Mouse (Mus musculus) heart, postnatal 0 days (tissue): Measurements from ENCODE around the gene Rsad2. TPM values are rescaled to one million over a fixed set of nuclear protein-coding genes. Genes with fewer than 3 reads are reported as not detected.
"Not testable (repeated sequence)": the region's sequence is repeated elsewhere in the genome, so short reads cannot be mapped to it uniquely, and the experiment has no call there.

Source experiments
- ATAC-seq: fragments of 200-750 bp; cut with Nextera tagmentation; 2 replicates; pipeline ENCODE4 v1.8.0; 2017; ENCODE audit warnings: low read depth, moderate number of reproducible peaks, moderate library complexity; ENCODE audit not compliant: insufficient read depth
- DNase-seq: peaks from one replicate; pipeline ENCODE4 v3.0.0-alpha.2; 2016; ENCODE audit warnings: low spot score
- H3K27ac ChIP-seq: fragments of 300-500 bp; sonication (generic); 2 replicates; pipeline ENCODE4 v1.5.1; 2014; ENCODE audit warnings: low read depth, mild to moderate bottlenecking
- H3K27me3 ChIP-seq: fragments of 300-500 bp; sonication (generic); 2 replicates; pipeline ENCODE4 v1.6.1; 2014; ENCODE audit warnings: low read length, mixed read lengths; ENCODE audit not compliant: control insufficient read depth, insufficient read depth
- H3K36me3 ChIP-seq: fragments of 300-500 bp; sonication (generic); replicated peaks from 2 replicates; pipeline ENCODE4 v1.6.1; 2014; ENCODE audit warnings: low read length, mixed read lengths; ENCODE audit not compliant: control insufficient read depth, insufficient read depth
- H3K4me1 ChIP-seq: fragments of 300-500 bp; sonication (generic); 2 replicates; pipeline ENCODE4 v1.6.1; 2014; ENCODE audit warnings: antibody characterized with exemption; ENCODE audit not compliant: control insufficient read depth, insufficient read depth
- H3K4me2 ChIP-seq: fragments of 300-500 bp; sonication (generic); 2 replicates; pipeline ENCODE4 v1.6.1; 2014; ENCODE audit warnings: low read depth, mild to moderate bottlenecking, low read length, moderate library complexity
- H3K4me3 ChIP-seq: fragments of 300-500 bp; sonication (generic); 2 replicates; pipeline ENCODE4 v1.5.1; 2014; ENCODE audit warnings: low read depth, low read length
- H3K9ac ChIP-seq: fragments of 300-500 bp; sonication (generic); replicated peaks from 2 replicates; pipeline ENCODE4 v1.6.1; 2014; ENCODE audit warnings: low read depth, low read length, mixed read lengths
- H3K9me3 ChIP-seq: fragments of 300-500 bp; sonication (generic); replicated peaks from 2 replicates; pipeline ENCODE4 v1.6.1; 2016; ENCODE audit warnings: low read length; ENCODE audit not compliant: control insufficient read depth
- CTCF ChIP-seq: IDR thresholded peaks from 2 replicates; pipeline ENCODE4 v1.5.1; 2016; ENCODE audit warnings: antibody characterized with exemption, control low read depth, low read depth
- EP300 ChIP-seq: IDR thresholded peaks from 2 replicates; pipeline ENCODE4 v1.6.1; 2016; ENCODE audit warnings: antibody characterized with exemption, low read depth
- WGBS: fragments of 180-500 bp; shearing (Covaris S2); extraction: QIAGEN DNeasy Blood & Tissue Kit; methylation state at CpG from one replicate; pipeline ENCODE4 v1.1.7; 2014; 5-methylcytosine and 5-hydroxymethylcytosine counted together
- polyA plus RNA-seq: library from polyadenylated mRNA; unstranded; fragments of >200 nt; fragmentation: Nextera tagmentation; extraction: Ambion mirVana; gene quantifications from 2 replicates; pipeline ENCODE4 v1.2.1, GENCODE M21; 2015
- total RNA-seq: library from RNA; depleted of rRNA; stranded (reverse); fragments of >200 nt; gene quantifications from 2 replicates; pipeline ENCODE4 v1.2.3, GENCODE M21; 2014; ENCODE audit warnings: low replicate concordance

The Rsad2 gene
- total and polyA plus RNA-seq, 2 experiments from 2014 or later, result 4.3 to 4.8 TPM

GRCm38 (mm10) chr12:26437950-26438349 is 18.3 kb downstream of the Rsad2 start:
- H3K4me2 ChIP-seq, result no peak overlapping the region
- H3K9me3 ChIP-seq, result no peaks in the 10 kb centered on the region
- no peak overlapping the region for H3K27ac ChIP-seq
- ATAC-seq, result no peak
- H3K4me3 ChIP-seq, result no peak overlapping the region
- no peaks in the 10 kb centered on the region; the same call in 1 of the 2 replicates for H3K4me1 ChIP-seq
- DNase-seq, result no peak
- H3K36me3 ChIP-seq, result no peaks in the 10 kb centered on the region
- H3K27me3 ChIP-seq, result no peaks in the 10 kb centered on the region
- TF ChIP-seq CTCF, result no peak
- TF ChIP-seq EP300, result no peak
- H3K9ac ChIP-seq, result no peak overlapping the region
- WGBS, result 69% methylated on average over 3 of the region's 3 CpGs

- WGBS, result 50% methylated on average over 4 of the region's 4 CpGs
- Histone ChIP-seq H3K9me3 (no peaks in the 10 kb centered on the region), H3K4me1 (no peaks in the 10 kb centered on the region), H3K36me3 (no peaks in the 10 kb centered on the region), H3K27ac (no peak overlapping the region), H3K9ac (no peak overlapping the region), H3K4me3 (no peak overlapping the region), H3K4me2 (no peak overlapping the region), H3K27me3 (no peaks in the 10 kb centered on the region)
- TF ChIP-seq CTCF, result no peak
- TF ChIP-seq EP300, result no peak
- DNase-seq (no peak), ATAC-seq (no peak)
These were observed 19.9 kb downstream of the Rsad2 start for GRCm38 (mm10) chr12:26436334-26436733.

- not testable (repeated sequence) for DNase-seq, H3K9ac ChIP-seq, H3K9me3 ChIP-seq, H3K27ac ChIP-seq, H3K27me3 ChIP-seq, H3K4me2 ChIP-seq, ATAC-seq, H3K4me1 ChIP-seq, H3K4me3 ChIP-seq, H3K36me3 ChIP-seq
- WGBS, result 74% methylated on average over 2 of the region's 2 CpGs
These were observed 27.5 kb downstream of the Rsad2 start for GRCm38 (mm10) chr12:26428771-26429170.

- TF ChIP-seq EP300, result no peak
- peak; percentile 57 for TF ChIP-seq CTCF
- Histone ChIP-seq H3K4me1 (no peaks in the 10 kb centered on the region), H3K9ac (no peak overlapping the region), H3K27me3 (0 out of 2 replicates have a peak, but pooled peaks cover 3% of the 10 kb centered on the region), H3K9me3 (no peaks in the 10 kb centered on the region), H3K27ac (no peak overlapping the region), H3K4me3 (no peak overlapping the region), H3K36me3 (no peaks in the 10 kb centered on the region), H3K4me2 (no peak overlapping the region)
- 94% methylated on average over 2 of the region's 2 CpGs for whole genome bisulfite sequencing
- no peak for ATAC-seq
- DNase-seq, result no peak
These were observed 31.4 kb downstream of the Rsad2 start for GRCm38 (mm10) chr12:26424841-26425240.

- WGBS, result 69% methylated on average over 4 of the region's 4 CpGs
- Histone ChIP-seq H3K27me3 (peaks cover 11% of the 10 kb centered on the region; the same call in 1 of the 2 replicates), H3K4me1 (no peaks in the 10 kb centered on the region), H3K4me2 (no peak overlapping the region), H3K9ac (no peak overlapping the region), H3K9me3 (no peaks in the 10 kb centered on the region), H3K27ac (no peak overlapping the region), H3K36me3 (no peaks in the 10 kb centered on the region), H3K4me3 (no peak overlapping the region)
- no peak for TF ChIP-seq CTCF
- no peak for ATAC-seq
- DNase-seq, result no peak
These were observed 37.9 kb downstream of the Rsad2 start for GRCm38 (mm10) chr12:26418322-26418721.

GRCm38 (mm10) chr12:26416636-26417295 is 39.5 kb downstream of the Rsad2 start:
- peaks cover 11% of the 10 kb centered on the region; the same call in 1 of the 2 replicates for H3K27me3 ChIP-seq
- TF ChIP-seq EP300 (no peak), CTCF (no peak)
- H3K4me1 ChIP-seq, result peaks cover 9% of the 10 kb centered on the region; the same call in 1 of the 2 replicates
- no peak overlapping the region for H3K4me3 ChIP-seq
- H3K36me3 ChIP-seq, result no peaks in the 10 kb centered on the region
- no peaks in the 10 kb centered on the region for H3K9me3 ChIP-seq
- H3K4me2 ChIP-seq, result no peak overlapping the region
- no peak for DNase-seq
- no peak overlapping the region for H3K9ac ChIP-seq
- no peak for ATAC-seq
- H3K27ac ChIP-seq, result no peak overlapping the region
- 68% methylated on average over 7 of the region's 7 CpGs for WGBS
